Mouse (Mus musculus): ENCODE data around the gene Rnf215. TPM values are rescaled to one million over a fixed set of nuclear protein-coding genes. Genes with fewer than 3 reads are reported as not detected.

The Rnf215 gene
- polyA plus RNA-seq, 1 experiment from 2014 or later = 15.5 TPM

DNA sequence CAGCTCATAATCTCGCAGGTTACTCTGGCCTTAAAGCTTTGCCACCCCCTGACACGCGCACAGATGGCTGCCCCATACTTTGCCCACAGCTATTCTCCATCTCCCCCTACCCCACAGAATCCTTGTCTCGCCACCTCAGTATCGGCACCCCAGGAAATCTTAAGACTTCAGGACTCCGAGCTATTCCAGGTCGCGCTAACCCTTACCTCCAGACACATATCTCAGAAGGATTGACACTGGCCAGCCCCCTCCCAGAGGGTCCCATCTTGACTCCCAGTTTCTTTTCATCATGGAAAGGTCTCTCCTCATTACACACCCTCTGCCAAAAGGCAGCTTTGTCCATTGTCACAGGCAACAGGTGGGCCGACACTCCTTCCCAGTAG is 52.3 kb downstream of the Rnf215 start:
- Histone ChIP-seq H3K9ac (ENCODE audit: low read depth, low read length) (peak overlapping the region; percentile 93), H3K4me1 (replicated peaks; ENCODE audit: control insufficient read depth, insufficient read depth, low read length) (peaks cover 5% of the 10 kb centered on the region; the same call in 1 of the 2 replicates), H3K4me2 (replicated peaks; ENCODE audit: low read depth) (peak overlapping the region; percentile 81), H3K27ac (ENCODE audit: low read depth, low read length) (peak overlapping the region; percentile 84), H3K4me3 (ENCODE audit: low read depth, low read length) (peak overlapping the region; percentile 94), H3K36me3 (ENCODE audit: control insufficient read depth, insufficient read depth) (no peaks in the 10 kb centered on the region), H3K9me3 (ENCODE audit: control insufficient read depth) (no peaks in the 10 kb centered on the region), H3K27me3 (replicated peaks; ENCODE audit: control insufficient read depth, insufficient read depth, low read length) (no peaks in the 10 kb centered on the region)
- ATAC-seq = no peak
- TF ChIP-seq CTCF (IDR thresholded peaks at IDR 0.05; ENCODE audit: low read depth) = no peak
- 7% methylated on average over 9 of the region's 9 CpGs for WGBS

- Histone ChIP-seq H3K27me3 (replicated peaks; ENCODE audit: control insufficient read depth, insufficient read depth, low read length) (no peaks in the 10 kb centered on the region), H3K36me3 (ENCODE audit: control insufficient read depth, insufficient read depth) (no peaks in the 10 kb centered on the region), H3K4me2 (replicated peaks; ENCODE audit: low read depth) (peak overlapping the region; percentile 81; the same call in 1 of the 2 replicates), H3K9ac (ENCODE audit: low read depth, low read length) (0 out of 2 replicates have a peak overlapping the region, but pooled peaks have one; percentile 93), H3K27ac (ENCODE audit: low read depth, low read length) (0 out of 2 replicates have a peak overlapping the region, but pooled peaks have one; percentile 9), H3K4me1 (replicated peaks; ENCODE audit: control insufficient read depth, insufficient read depth, low read length) (peaks cover 12% of the 10 kb centered on the region; the same call in 1 of the 2 replicates), H3K9me3 (ENCODE audit: control insufficient read depth) (no peaks in the 10 kb centered on the region), H3K4me3 (ENCODE audit: low read depth, low read length) (no peak overlapping the region)
- 53% methylated on average over 6 of the region's 6 CpGs for WGBS
- no peak for ATAC-seq
- TF ChIP-seq CTCF (IDR thresholded peaks at IDR 0.05; ENCODE audit: low read depth) = no peak
Observed at GRCm38 (mm10) chr11:4189182-4189581, 54.2 kb downstream of the Rnf215 start.

DNA sequence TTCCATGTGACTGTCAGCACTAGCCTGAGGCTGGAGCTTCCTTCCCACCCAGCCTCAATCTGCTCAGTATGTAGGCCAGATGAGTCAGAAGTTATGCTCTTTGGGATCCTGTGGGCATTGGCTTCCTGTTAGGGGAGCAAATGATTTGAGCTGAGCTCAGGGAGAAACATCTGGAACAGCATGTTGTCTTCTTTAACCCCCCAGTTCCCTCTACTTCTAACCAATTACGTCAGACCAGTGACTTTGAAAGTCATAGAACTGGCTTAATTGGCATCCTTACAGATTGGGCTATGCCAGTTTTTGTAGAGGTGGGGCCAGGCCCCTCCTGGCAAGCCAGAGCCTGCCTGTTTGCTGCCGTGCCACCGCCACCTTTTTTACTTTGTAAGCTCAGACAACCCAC is 55.7 kb downstream of the Rnf215 start:
- H3K27me3 ChIP-seq (replicated peaks; ENCODE audit: control insufficient read depth, insufficient read depth, low read length) = no peaks in the 10 kb centered on the region
- H3K27ac ChIP-seq (ENCODE audit: low read depth, low read length) = no peak overlapping the region
- ATAC-seq = no peak
- H3K36me3 ChIP-seq (ENCODE audit: control insufficient read depth, insufficient read depth) = no peaks in the 10 kb centered on the region
- H3K4me2 ChIP-seq (replicated peaks; ENCODE audit: low read depth) = no peak overlapping the region
- no peak for TF ChIP-seq CTCF (IDR thresholded peaks at IDR 0.05; ENCODE audit: low read depth)
- 76% methylated on average over 3 of the region's 3 CpGs for WGBS
- H3K4me1 ChIP-seq (replicated peaks; ENCODE audit: control insufficient read depth, insufficient read depth, low read length) = peaks cover 12% of the 10 kb centered on the region; the same call in 1 of the 2 replicates
- H3K9me3 ChIP-seq (ENCODE audit: control insufficient read depth) = no peaks in the 10 kb centered on the region
- no peak overlapping the region for H3K4me3 ChIP-seq (ENCODE audit: low read depth, low read length)
- H3K9ac ChIP-seq (ENCODE audit: low read depth, low read length) = peak overlapping the region; percentile 38; the same call in 1 of the 2 replicates

Small RNA genes lying within 50 kb of the gene (microRNA-seq; reads per million reads assigned to microRNA genes)
- 1.4 reads per million for gene Mir3060

Other genes with a start within 250 kb of the Rnf215 start
- gene 4921536K21Rik, start 240.1 kb upstream of the Rnf215 start, polyA plus RNA-seq (2015; fragmentation: Nextera tagmentation; extraction: Ambion mirVana) = 0.09 and 0.20 TPM in 2 replicates
- 2.4 and 2.5 TPM in 2 replicates for gene Dusp18, start 240.0 kb upstream of the Rnf215 start, polyA plus RNA-seq (2015; fragmentation: Nextera tagmentation; extraction: Ambion mirVana)
- gene Slc35e4, start 220.5 kb upstream of the Rnf215 start, polyA plus RNA-seq (2015; fragmentation: Nextera tagmentation; extraction: Ambion mirVana) = 2.1 and 2.2 TPM in 2 replicates
- gene Tcn2, start 203.0 kb upstream of the Rnf215 start, polyA plus RNA-seq (2015; fragmentation: Nextera tagmentation; extraction: Ambion mirVana) = 283 and 305 TPM in 2 replicates
- 27.6 and 31.8 TPM in 2 replicates for gene Pes1, start 171.2 kb upstream of the Rnf215 start, polyA plus RNA-seq (2015; fragmentation: Nextera tagmentation; extraction: Ambion mirVana)
- gene 4930556J24Rik, start 158.4 kb upstream of the Rnf215 start, polyA plus RNA-seq (2015; fragmentation: Nextera tagmentation; extraction: Ambion mirVana) = 0.13 and 0.16 TPM in 2 replicates
- 30.4 and 30.6 TPM in 2 replicates for gene Gal3st1, start 151.6 kb upstream of the Rnf215 start, polyA plus RNA-seq (2015; fragmentation: Nextera tagmentation; extraction: Ambion mirVana)
- gene Sec14l4, start 103.7 kb upstream of the Rnf215 start, polyA plus RNA-seq (2015; fragmentation: Nextera tagmentation; extraction: Ambion mirVana) = 0.05 and 0.13 TPM in 2 replicates
- gene Sec14l3, start 70.4 kb upstream of the Rnf215 start, polyA plus RNA-seq (2015; fragmentation: Nextera tagmentation; extraction: Ambion mirVana) = not detected in 2 replicates
- gene Mtfp1, start 39.8 kb upstream of the Rnf215 start, polyA plus RNA-seq (2015; fragmentation: Nextera tagmentation; extraction: Ambion mirVana) = 20.0 and 21.1 TPM in 2 replicates
- gene Sec14l2, start 11.8 kb upstream of the Rnf215 start, polyA plus RNA-seq (2015; fragmentation: Nextera tagmentation; extraction: Ambion mirVana) = 7.6 and 8.4 TPM in 2 replicates
- 1.1 and 1.7 TPM in 2 replicates for gene Ccdc157, start 25.1 kb downstream of the Rnf215 start, polyA plus RNA-seq (2015; fragmentation: Nextera tagmentation; extraction: Ambion mirVana)
- 15.7 and 16.5 TPM in 2 replicates for gene Sf3a1, start 25.1 kb downstream of the Rnf215 start, polyA plus RNA-seq (2015; fragmentation: Nextera tagmentation; extraction: Ambion mirVana)
- 37.2 and 40.8 TPM in 2 replicates for gene Tbc1d10a, start 51.6 kb downstream of the Rnf215 start, polyA plus RNA-seq (2015; fragmentation: Nextera tagmentation; extraction: Ambion mirVana)
- 10.3 and 14.7 TPM in 2 replicates for gene Castor1, start 83.0 kb downstream of the Rnf215 start, polyA plus RNA-seq (2015; fragmentation: Nextera tagmentation; extraction: Ambion mirVana)
- 0.08 and 0.20 TPM in 2 replicates for gene Osm, start 101.2 kb downstream of the Rnf215 start, polyA plus RNA-seq (2015; fragmentation: Nextera tagmentation; extraction: Ambion mirVana)
- 0.92 and 1.2 TPM in 2 replicates for gene Lif, start 122.4 kb downstream of the Rnf215 start, polyA plus RNA-seq (2015; fragmentation: Nextera tagmentation; extraction: Ambion mirVana)

All from intestine, postnatal 0 days (tissue).